Comparison of ENCODE assay signal across 7 mouse cellular contexts in genomic region chr9:13748798-13749674, GRCm38 (mm10). TPM values are rescaled to one million over a fixed set of nuclear protein-coding genes. Genes with fewer than 3 reads are reported as not detected.
DNase-seq lines count a peak whose midpoint lies in the region; ATAC-seq lines count a peak whose summit lies in the region.

No protein-coding gene starts in this region.

- peak overlapping the region; percentile 98 for H3K9ac ChIP-seq in limb, embryonic 11.5 days (ENCODE audit: low read length)
- H3K9ac ChIP-seq in midbrain, embryonic 14.5 days (replicated peaks; ENCODE audit: low read length), result peak overlapping the region; percentile 97

- DNase-seq in adrenal gland, postnatal 10 days, result peak; percentile 98
- DNase-seq in embryonic facial prominence, embryonic 10.5 days (ENCODE audit: low spot score), result peak; percentile 97
- peak; percentile 100 for DNase-seq in heart, adult 11 months
- peak; percentile 97 for DNase-seq in kidney, adult 18-20 months
- DNase-seq in limb, embryonic 11.5 days (ENCODE audit: low spot score), result peak; percentile 96
- peak; percentile 98 for DNase-seq in midbrain, embryonic 14.5 days
- peak; percentile 92 to 95 for DNase-seq in spleen, adult 18-20 months

- H3K4me2 ChIP-seq in limb, embryonic 11.5 days (ENCODE audit: low read depth, severe bottlenecking), result peak overlapping the region; percentile 40
- peak overlapping the region; percentile 79 for H3K4me2 ChIP-seq in midbrain, embryonic 14.5 days (ENCODE audit: low read length)

- H3K4me1 ChIP-seq in embryonic facial prominence, embryonic 10.5 days, result peaks cover 15% of the 10 kb centered on the region
- no peaks in the 10 kb centered on the region for H3K4me1 ChIP-seq in limb, embryonic 11.5 days (ENCODE audit: control insufficient read depth, insufficient read depth, low read length)
- peaks cover 8% of the 10 kb centered on the region; the same call in 1 of the 2 replicates for H3K4me1 ChIP-seq in midbrain, embryonic 14.5 days (ENCODE audit: control insufficient read depth, insufficient read depth, low read length)

- peak overlapping the region; percentile 92 for H3K4me3 ChIP-seq in embryonic facial prominence, embryonic 10.5 days
- peak overlapping the region; percentile 90 for H3K4me3 ChIP-seq in limb, embryonic 11.5 days (ENCODE audit: low read depth, low read length)
- peak overlapping the region; percentile 98 for H3K4me3 ChIP-seq in midbrain, embryonic 14.5 days (replicated peaks; ENCODE audit: low read depth, low read length)

- ATAC-seq in limb, embryonic 11.5 days (ENCODE audit: insufficient number of reproducible peaks, low FRiP score, low TSS enrichment, low read depth), result peak; percentile 99
- ATAC-seq in midbrain, embryonic 14.5 days (ENCODE audit: low FRiP score, low TSS enrichment), result peak; percentile 100

- H3K27me3 ChIP-seq in embryonic facial prominence, embryonic 10.5 days (replicated peaks; ENCODE audit: low read depth, poor library complexity, severe bottlenecking), result no peaks in the 10 kb centered on the region
- H3K27me3 ChIP-seq in limb, embryonic 11.5 days (ENCODE audit: control insufficient read depth, insufficient read depth, low read length), result no peaks in the 10 kb centered on the region
- H3K27me3 ChIP-seq in midbrain, embryonic 14.5 days (ENCODE audit: control insufficient read depth, insufficient read depth, low read length), result no peaks in the 10 kb centered on the region

- peaks cover 8% of the 10 kb centered on the region; the same call in 1 of the 2 replicates for H3K9me3 ChIP-seq in embryonic facial prominence, embryonic 10.5 days
- no peaks in the 10 kb centered on the region for H3K9me3 ChIP-seq in limb, embryonic 11.5 days (ENCODE audit: control insufficient read depth, low read length)
- 0 out of 2 replicates have a peak, but pooled peaks cover 7% of the 10 kb centered on the region for H3K9me3 ChIP-seq in midbrain, embryonic 14.5 days (ENCODE audit: control insufficient read depth, low read length)

- peaks cover 18% of the 10 kb centered on the region for H3K36me3 ChIP-seq in embryonic facial prominence, embryonic 10.5 days (replicated peaks)
- H3K36me3 ChIP-seq in limb, embryonic 11.5 days (ENCODE audit: control insufficient read depth, insufficient read depth, low read length), result no peaks in the 10 kb centered on the region
- H3K36me3 ChIP-seq in midbrain, embryonic 14.5 days (ENCODE audit: control insufficient read depth, insufficient read depth, low read length), result no peaks in the 10 kb centered on the region

- WGBS in embryonic facial prominence, embryonic 10.5 days, result 1% methylated on average over 60 of the region's 60 CpGs
- WGBS in limb, embryonic 11.5 days, result 1% methylated on average over 59 of the region's 60 CpGs
- under 1% methylated on average over 60 of the region's 60 CpGs for WGBS in midbrain, embryonic 14.5 days

- peak overlapping the region; percentile 99 for H3K27ac ChIP-seq in embryonic facial prominence, embryonic 10.5 days (replicated peaks)
- H3K27ac ChIP-seq in limb, embryonic 11.5 days (replicated peaks; ENCODE audit: low read depth, low read length), result peak overlapping the region; percentile 83
- peak overlapping the region; percentile 89 for H3K27ac ChIP-seq in midbrain, embryonic 14.5 days (replicated peaks; ENCODE audit: low read depth, low read length)

RNA-seq across cellular contexts. Expression of gene Mtmr2, which starts 0.8 kb away (rescaled TPM):
- total RNA-seq in adrenal gland, postnatal 10 days (2021), result 10 to 100 TPM; 63.3 to 72.3 TPM
- 86.6 and 89.3 TPM in 2 replicates for polyA plus RNA-seq in embryonic facial prominence, embryonic 10.5 days (2016; fragmentation: Nextera tagmentation; extraction: Ambion mirVana)
- polyA plus RNA-seq in limb, embryonic 11.5 days (2014; fragmentation: Nextera tagmentation; extraction: Ambion mirVana), result 89.5 and 95.8 TPM in 2 replicates
- polyA plus RNA-seq in midbrain, embryonic 14.5 days (2014; fragmentation: Nextera tagmentation; extraction: Ambion mirVana), result 49.5 and 60.6 TPM in 2 replicates

Comparison
In these comparisons a context has a peak if more than half of its experiments do, and no peak if none do; other contexts are left out.
1. Peak in every context shown above with its lines: DNase-seq, ATAC-seq, H3K4me3 ChIP-seq and H3K27ac ChIP-seq.